Mouse (Mus musculus) G1E (cell line): ENCODE results near the gene Emcn. TPM values are rescaled to one million over a fixed set of nuclear protein-coding genes. Genes with fewer than 3 reads are reported as not detected.

ENCODE experiments used
- ATAC-seq: 2 replicates; pipeline ENCODE4 v1.8.0; 2016; ENCODE audit warnings: mild to moderate bottlenecking; ENCODE audit not compliant: insufficient number of reproducible peaks, poor library complexity, low FRiP score, severe bottlenecking; ENCODE audit errors: extremely low read depth
- DNase-seq: peaks from one replicate; pipeline ENCODE4 v3.0.0; 2012; ENCODE audit warnings: low spot score
- H3K27me3 ChIP-seq: 2 replicates; pipeline ENCODE4 v1.6.1; 2012; ENCODE audit warnings: mild to moderate bottlenecking, low read length, inconsistent platforms; ENCODE audit not compliant: insufficient read depth
- H3K36me3 ChIP-seq: replicated peaks from 2 replicates; pipeline ENCODE3; 2012; ENCODE audit warnings: mild to moderate bottlenecking, inconsistent platforms
- H3K4me1 ChIP-seq: 2 replicates; pipeline ENCODE4 v1.6.1; 2012; ENCODE audit warnings: low read depth, low read length, inconsistent platforms, mixed read lengths; ENCODE audit not compliant: insufficient read depth
- H3K4me3 ChIP-seq: 2 replicates; pipeline ENCODE4 v1.5.1; 2012; ENCODE audit warnings: low read depth, mild to moderate bottlenecking, inconsistent platforms, low read length, moderate library complexity, mixed read lengths
- H3K9me3 ChIP-seq: replicated peaks from 2 replicates; pipeline ENCODE4 v1.6.1; 2012; ENCODE audit warnings: inconsistent platforms
- CTCF ChIP-seq: IDR thresholded peaks from 2 replicates; pipeline ENCODE4 v1.5.1; 2012; ENCODE audit warnings: low read depth, low read length, inconsistent platforms, mixed read lengths
- GATA1 ChIP-seq: IDR thresholded peaks from 2 replicates; pipeline ENCODE4 v1.6.1; 2012; ENCODE audit warnings: borderline replicate concordance, low read length, inconsistent platforms, mixed read lengths
- GATA2 ChIP-seq: IDR thresholded peaks from 2 replicates; pipeline ENCODE4 v1.6.1; 2012; ENCODE audit warnings: low read depth, low read length, inconsistent platforms, borderline replicate concordance
- POLR2AphosphoS5 ChIP-seq: IDR thresholded peaks from 2 replicates; pipeline ENCODE4 v1.6.1; 2012; ENCODE audit warnings: low read depth, low read length, inconsistent platforms; ENCODE audit not compliant: insufficient replicate concordance
- TAL1 ChIP-seq: conservative IDR thresholded peaks from 2 replicates; pipeline ENCODE4 v1.6.1; 2012; ENCODE audit warnings: low read depth, low read length, inconsistent platforms, mixed read lengths
- polyA plus RNA-seq: library from polyadenylated mRNA; stranded (reverse); fragments of >175 nt; gene quantifications from 2 replicates; pipeline ENCODE4 v1.2.3, GENCODE M21; 2012
- total RNA-seq, 2 experiments: library from RNA; stranded (forward) in 1 of 2; stranded (reverse) in 1 of 2; fragments of 200-1000 nt in 1 of 2; fragments of >200 nt in 1 of 2; fragmentation: Nextera tagmentation in 1 of 2; gene quantifications; 2 replicates each; pipeline ENCODE4 v1.2.3; 2014 to 2017

Emcn gene
- total and polyA plus RNA-seq, 3 experiments = 0.16 TPM; not detected in 2

GRCm38 (mm10) chr3:137465953-137466352, 125.1 kb downstream of the Emcn start:
- TF ChIP-seq GATA1 = no peak
- no peak for TF ChIP-seq POLR2AphosphoS5
- no peak for TF ChIP-seq CTCF
- TF ChIP-seq GATA2 = no peak
- TF ChIP-seq TAL1 = no peak
- H3K27me3 ChIP-seq = no peaks in the 10 kb centered on the region
- DNase-seq (no peak), ATAC-seq (no peak)
- no peak overlapping the region for H3K4me3 ChIP-seq
- no peaks in the 10 kb centered on the region for H3K36me3 ChIP-seq
- H3K9me3 ChIP-seq = no peaks in the 10 kb centered on the region
- H3K4me1 ChIP-seq = no peaks in the 10 kb centered on the region

- DNase-seq (no peak), ATAC-seq (no peak)
- no peak overlapping the region for H3K4me3 ChIP-seq
- no peaks in the 10 kb centered on the region for H3K36me3 ChIP-seq
- no peaks in the 10 kb centered on the region for H3K27me3 ChIP-seq
- TF ChIP-seq POLR2AphosphoS5 (no peak), CTCF (no peak), TAL1 (no peak), GATA1 (no peak), GATA2 (no peak)
- no peaks in the 10 kb centered on the region for H3K9me3 ChIP-seq
- no peaks in the 10 kb centered on the region for H3K4me1 ChIP-seq
Measured at GRCm38 (mm10) chr3:137466766-137467165, 125.9 kb downstream of the Emcn start.

- H3K9me3 ChIP-seq = no peaks in the 10 kb centered on the region
- H3K36me3 ChIP-seq = no peaks in the 10 kb centered on the region
- ATAC-seq (no peak), DNase-seq (no peak)
- TF ChIP-seq TAL1 (no peak), POLR2AphosphoS5 (no peak), CTCF (no peak), GATA2 (no peak), GATA1 (no peak)
- H3K27me3 ChIP-seq = no peaks in the 10 kb centered on the region
- H3K4me1 ChIP-seq = no peaks in the 10 kb centered on the region
- no peak overlapping the region for H3K4me3 ChIP-seq
Measured at GRCm38 (mm10) chr3:137467386-137467785, 126.5 kb downstream of the Emcn start.

GRCm38 (mm10) chr3:137472145-137472544, 131.3 kb downstream of the Emcn start:
- Histone ChIP-seq H3K36me3 (no peaks in the 10 kb centered on the region), H3K4me3 (no peak overlapping the region), H3K9me3 (no peaks in the 10 kb centered on the region), H3K27me3 (no peaks in the 10 kb centered on the region), H3K4me1 (no peaks in the 10 kb centered on the region)
- DNase-seq (no peak), ATAC-seq (no peak)
- TF ChIP-seq GATA2 (no peak), POLR2AphosphoS5 (no peak), TAL1 (no peak), GATA1 (no peak), CTCF (no peak)

- no peak for ATAC-seq
- Histone ChIP-seq H3K9me3 (no peaks in the 10 kb centered on the region), H3K27me3 (no peaks in the 10 kb centered on the region), H3K4me3 (no peak overlapping the region), H3K4me1 (no peaks in the 10 kb centered on the region), H3K36me3 (no peaks in the 10 kb centered on the region)
- TF ChIP-seq CTCF (no peak), GATA1 (no peak), TAL1 (no peak)
- no peak for DNase-seq
Measured at GRCm38 (mm10) chr3:137479761-137480339, 139.0 kb downstream of the Emcn start.

- no peak for TF ChIP-seq TAL1
- TF ChIP-seq CTCF = no peak
- no peak for TF ChIP-seq GATA1
- TF ChIP-seq GATA2 = no peak
- TF ChIP-seq POLR2AphosphoS5 = no peak
- DNase-seq = no peak
- Histone ChIP-seq H3K27me3 (no peaks in the 10 kb centered on the region), H3K4me3 (no peak overlapping the region), H3K36me3 (no peaks in the 10 kb centered on the region), H3K9me3 (no peaks in the 10 kb centered on the region), H3K4me1 (no peaks in the 10 kb centered on the region)
- ATAC-seq = no peak
Measured at GRCm38 (mm10) chr3:137481157-137481556, 140.3 kb downstream of the Emcn start.
